Mouse (Mus musculus) midbrain, embryonic 16.5 days (tissue): ENCODE measurements around the gene Atg4a. TPM values are rescaled to one million over a fixed set of nuclear protein-coding genes. Genes with fewer than 3 reads are reported as not detected.

Experiments used
- ATAC-seq: fragments of 200-750 bp; cut with Nextera tagmentation; 2 replicates; pipeline ENCODE4 v1.8.0; 2017; ENCODE audit warnings: moderate TSS enrichment
- H3K27ac ChIP-seq: fragments of 300-500 bp; sonication (generic); 2 replicates; pipeline ENCODE4 v1.5.1; 2014; ENCODE audit warnings: mild to moderate bottlenecking, low read length, mixed read lengths
- H3K27me3 ChIP-seq: fragments of 300-500 bp; sonication (generic); 2 replicates; pipeline ENCODE4 v1.6.1; 2014; ENCODE audit warnings: low read depth, low read length, mixed read lengths; ENCODE audit not compliant: control insufficient read depth, insufficient read depth
- H3K36me3 ChIP-seq: fragments of 300-500 bp; sonication (generic); 2 replicates; pipeline ENCODE4 v1.6.1; 2014; ENCODE audit warnings: mild to moderate bottlenecking, low read length, moderate library complexity, mixed read lengths; ENCODE audit not compliant: control insufficient read depth, insufficient read depth
- H3K4me1 ChIP-seq: fragments of 300-500 bp; sonication (generic); 2 replicates; pipeline ENCODE4 v1.6.1; 2014; ENCODE audit warnings: mild to moderate bottlenecking, low read length, mixed read lengths; ENCODE audit not compliant: control insufficient read depth, insufficient read depth
- H3K4me2 ChIP-seq: fragments of 300-500 bp; sonication (generic); 2 replicates; pipeline ENCODE4 v1.6.1; 2014; ENCODE audit warnings: mild to moderate bottlenecking, low read length, mixed read lengths
- H3K4me3 ChIP-seq: fragments of 300-500 bp; sonication (generic); 2 replicates; pipeline ENCODE4 v1.5.1; 2014; ENCODE audit warnings: low read depth, mild to moderate bottlenecking, low read length, moderate library complexity, mixed read lengths
- H3K9ac ChIP-seq: fragments of 300-500 bp; sonication (generic); 2 replicates; pipeline ENCODE4 v1.6.1; 2014; ENCODE audit warnings: low read depth, low read length, mixed read lengths
- H3K9me3 ChIP-seq: fragments of 300-500 bp; sonication (generic); replicated peaks from 2 replicates; pipeline ENCODE4 v1.6.1; 2014; ENCODE audit warnings: mild to moderate bottlenecking, low read length, mixed read lengths; ENCODE audit not compliant: control insufficient read depth, poor library complexity, severe bottlenecking
- WGBS: fragments of 180-500 bp; shearing (Covaris S2); extraction: QIAGEN DNeasy Blood & Tissue Kit; methylation state at CpG from one replicate; pipeline ENCODE4 v1.1.7; 2014; 5-methylcytosine and 5-hydroxymethylcytosine counted together
- polyA plus RNA-seq: library from polyadenylated mRNA; unstranded; fragments of >200 nt; fragmentation: Nextera tagmentation; extraction: Ambion mirVana; gene quantifications from 2 replicates; pipeline ENCODE4 v1.2.1, GENCODE M21; 2015

The Atg4a gene
- polyA plus RNA-seq: 8.1 and 8.9 TPM in 2 replicates

DNA sequence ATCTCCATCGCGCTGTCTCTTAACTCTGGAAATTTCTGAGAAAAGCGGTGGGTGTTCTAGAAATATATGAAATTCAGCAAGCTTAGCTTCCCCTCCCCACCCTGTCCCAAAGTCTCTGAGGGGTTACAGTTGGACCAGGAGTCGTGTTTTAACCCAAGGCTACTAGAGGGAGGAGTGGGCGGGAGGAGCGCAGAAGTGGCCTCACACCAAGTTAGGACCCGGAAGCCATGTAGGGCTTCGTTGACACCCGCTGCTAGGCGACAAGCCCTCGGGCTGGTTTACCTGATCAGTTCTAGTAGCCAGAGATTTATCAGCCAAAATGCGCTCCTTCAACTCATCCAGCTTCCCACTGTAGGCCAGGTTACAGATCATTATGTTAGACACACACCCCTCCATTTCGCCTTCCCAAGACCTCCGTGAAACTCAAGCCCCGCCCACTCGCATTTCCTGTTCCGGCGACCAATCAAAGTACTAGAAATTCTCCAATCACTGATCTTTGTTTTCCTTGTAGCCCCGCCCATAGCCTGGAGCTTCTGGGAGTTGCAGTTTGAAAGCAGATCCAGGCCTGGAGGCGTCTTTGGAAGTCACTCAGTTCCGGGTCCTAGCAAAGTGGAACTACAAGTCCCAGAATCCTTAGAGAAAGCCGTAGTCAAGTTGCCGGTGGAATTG lies at the start of gene Atg4a, which contains the start of gene Psmd10:
Gene Atg4a (plus strand): TSS at position 636 of the 669 bp plus-strand sequence.
Gene Psmd10 (minus strand): TSS at position 457 of the 669 bp plus-strand sequence.
- peak within 1 kb of the TSS; percentile 73 for H3K27ac ChIP-seq

GRCm38 (mm10) chrX:140907360-140907759 lies 49.3 kb upstream of the Atg4a start, which contains the start of gene Vsig1:
TSS of gene Vsig1 (plus strand) at chrX:140907608.
- Histone ChIP-seq H3K36me3 (no peaks in the 10 kb centered on the region), H3K4me1 (no peaks in the 10 kb centered on the region), H3K27me3 (peaks cover 2% of the 10 kb centered on the region), H3K4me2 (no peak within 1 kb of the TSS), H3K4me3 (no peak within 1 kb of the TSS), H3K9me3 (no peaks in the 10 kb centered on the region), H3K9ac (no peak within 1 kb of the TSS), H3K27ac (no peak within 1 kb of the TSS)
- 75% methylated on average over 7 of the region's 7 CpGs for WGBS
- no peak for ATAC-seq

More for the DNA sequence above, at the start of gene Atg4a, which contains the start of gene Psmd10:
- Histone ChIP-seq H3K27me3 (no peaks in the 10 kb centered on the region; the same call in 1 of the 2 replicates), H3K36me3 (no peaks in the 10 kb centered on the region; the same call in 1 of the 2 replicates), H3K4me1 (peaks cover 2% of the 10 kb centered on the region; the same call in 1 of the 2 replicates), H3K9me3 (no peaks in the 10 kb centered on the region), H3K4me3 (peak within 1 kb of the TSS; percentile 54), H3K4me2 (peak within 1 kb of the TSS; percentile 62), H3K9ac (peak within 1 kb of the TSS; percentile 60)
- 17% methylated on average over 23 of the region's 23 CpGs for WGBS
- peak; percentile 98 for ATAC-seq

GRCm38 (mm10) chrX:140921321-140921720 lies 35.4 kb upstream of the Atg4a start:
- no peak overlapping the region for H3K27ac ChIP-seq
- no peak for ATAC-seq
- no peaks in the 10 kb centered on the region for H3K36me3 ChIP-seq
- no peak overlapping the region for H3K4me2 ChIP-seq
- H3K4me1 ChIP-seq: no peaks in the 10 kb centered on the region
- no peak overlapping the region for H3K4me3 ChIP-seq
- WGBS: 82% methylated on average over 6 of the region's 6 CpGs
- peaks cover 10% of the 10 kb centered on the region; the same call in 1 of the 2 replicates for H3K27me3 ChIP-seq
- H3K9me3 ChIP-seq: no peaks in the 10 kb centered on the region
- H3K9ac ChIP-seq: no peak overlapping the region

DNA sequence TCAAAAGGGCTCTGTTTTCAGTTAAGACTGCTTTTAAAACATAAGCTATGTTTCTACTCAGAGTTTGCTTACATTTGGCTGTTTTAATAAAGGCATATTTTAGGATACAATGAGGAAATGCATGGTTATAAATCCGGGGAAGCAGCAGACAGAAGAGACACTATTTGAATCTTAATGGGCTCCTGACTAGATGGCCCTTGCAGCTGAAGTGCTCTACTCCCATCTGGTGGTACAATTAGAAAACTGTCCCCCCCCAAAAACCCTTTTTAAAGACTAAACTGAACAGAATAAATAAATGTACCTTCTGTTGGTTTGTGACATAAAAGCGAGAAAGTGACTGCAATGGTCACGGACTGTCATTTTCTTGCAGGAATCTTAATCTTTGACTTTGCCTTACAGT lies 24.6 kb upstream of the Atg4a start:
- 0 out of 2 replicates have a peak, but pooled peaks have one; percentile 58 for ATAC-seq

GRCm38 (mm10) chrX:140933263-140933662 lies 23.4 kb upstream of the Atg4a start:
- WGBS: 83% methylated on average over 3 of the region's 3 CpGs
- no peak overlapping the region for H3K9ac ChIP-seq
- H3K4me3 ChIP-seq: no peak overlapping the region
- no peaks in the 10 kb centered on the region for H3K4me1 ChIP-seq
- H3K36me3 ChIP-seq: no peaks in the 10 kb centered on the region
- no peak overlapping the region for H3K4me2 ChIP-seq
- ATAC-seq: no peak
- H3K27me3 ChIP-seq: peaks cover 10% of the 10 kb centered on the region
- no peaks in the 10 kb centered on the region for H3K9me3 ChIP-seq
- no peak overlapping the region for H3K27ac ChIP-seq

More for the DNA sequence above, 24.6 kb upstream of the Atg4a start:
- H3K36me3 ChIP-seq: no peaks in the 10 kb centered on the region
- no peak overlapping the region for H3K27ac ChIP-seq
- no peak overlapping the region for H3K9ac ChIP-seq
- no peaks in the 10 kb centered on the region for H3K9me3 ChIP-seq
- H3K27me3 ChIP-seq: peaks cover 10% of the 10 kb centered on the region
- WGBS: 67% methylated on average over 3 of the region's 3 CpGs
- H3K4me3 ChIP-seq: no peak overlapping the region
- no peaks in the 10 kb centered on the region for H3K4me1 ChIP-seq
- H3K4me2 ChIP-seq: no peak overlapping the region

- H3K9ac ChIP-seq: no peak overlapping the region
- H3K27me3 ChIP-seq: peaks cover 6% of the 10 kb centered on the region
- no peak for ATAC-seq
- H3K4me1 ChIP-seq: no peaks in the 10 kb centered on the region
- H3K4me3 ChIP-seq: no peak overlapping the region
- 75% methylated on average over 5 of the region's 5 CpGs for WGBS
- no peak overlapping the region for H3K4me2 ChIP-seq
- no peaks in the 10 kb centered on the region for H3K9me3 ChIP-seq
- no peak overlapping the region for H3K27ac ChIP-seq
- no peaks in the 10 kb centered on the region for H3K36me3 ChIP-seq
Measured at GRCm38 (mm10) chrX:140936271-140936670, 20.4 kb upstream of the Atg4a start.

GRCm38 (mm10) chrX:140953618-140954017 lies 3.1 kb upstream of the Atg4a start:
- H3K4me1 ChIP-seq: peaks cover 2% of the 10 kb centered on the region; the same call in 1 of the 2 replicates
- no peaks in the 10 kb centered on the region for H3K9me3 ChIP-seq
- no peak overlapping the region for H3K27ac ChIP-seq
- ATAC-seq: no peak
- no peaks in the 10 kb centered on the region; the same call in 1 of the 2 replicates for H3K36me3 ChIP-seq
- 93% methylated on average over 4 of the region's 4 CpGs for WGBS
- no peak overlapping the region for H3K4me3 ChIP-seq
- no peaks in the 10 kb centered on the region; the same call in 1 of the 2 replicates for H3K27me3 ChIP-seq
- H3K4me2 ChIP-seq: no peak overlapping the region
- H3K9ac ChIP-seq: no peak overlapping the region

- H3K4me1 ChIP-seq: peaks cover 2% of the 10 kb centered on the region; the same call in 1 of the 2 replicates
- peak overlapping the region; percentile 59 for H3K9ac ChIP-seq
- WGBS: 17% methylated on average over 5 of the region's 5 CpGs
- H3K4me2 ChIP-seq: peak overlapping the region; percentile 62
- no peaks in the 10 kb centered on the region; the same call in 1 of the 2 replicates for H3K36me3 ChIP-seq
- no peaks in the 10 kb centered on the region; the same call in 1 of the 2 replicates for H3K27me3 ChIP-seq
- H3K4me3 ChIP-seq: peak overlapping the region; percentile 48
- H3K9me3 ChIP-seq: no peaks in the 10 kb centered on the region
- ATAC-seq: peak; percentile 82
- H3K27ac ChIP-seq: no peak overlapping the region
Measured at GRCm38 (mm10) chrX:140956959-140957358, 252 bp downstream of the Atg4a start.

GRCm38 (mm10) chrX:140978943-140979342 lies 22.2 kb downstream of the Atg4a start:
- WGBS: 100% methylated on average over 1 of the region's 1 CpGs
- no peak for ATAC-seq
- no peaks in the 10 kb centered on the region for H3K36me3 ChIP-seq

More at GRCm38 (mm10) chrX:140978943-140979342, 22.2 kb downstream of the Atg4a start:
- Histone ChIP-seq H3K27ac (no peak overlapping the region), H3K27me3 (peaks cover 15% of the 10 kb centered on the region), H3K9ac (no peak overlapping the region), H3K4me2 (no peak overlapping the region), H3K4me3 (no peak overlapping the region), H3K9me3 (no peaks in the 10 kb centered on the region), H3K4me1 (no peaks in the 10 kb centered on the region)
